In the genomic region with DNA sequence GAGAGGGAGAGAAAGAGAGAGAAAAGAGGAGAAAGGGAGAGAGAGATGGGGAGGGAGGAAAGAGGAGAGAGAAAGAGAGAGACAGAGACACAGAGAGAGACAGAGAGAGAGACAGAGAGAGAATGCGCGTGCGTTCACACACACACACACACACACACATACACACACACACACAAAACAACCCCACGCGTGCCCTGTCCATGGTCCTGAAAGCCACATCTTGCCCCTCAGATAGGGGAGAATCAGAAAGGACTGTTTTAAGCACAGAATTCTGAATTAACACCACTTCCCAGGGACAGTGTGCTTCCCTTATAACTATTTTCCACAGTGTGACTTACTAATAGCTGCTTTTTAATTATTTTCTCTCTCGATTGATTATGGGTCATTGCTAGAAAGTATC, we compare ENCODE assay signal across 14 mouse cellular contexts.
DNase-seq lines count a peak whose midpoint lies in the region; ATAC-seq and TF ChIP-seq lines count a peak whose summit lies in the region.
"Had no signal": no experiment of that assay in that cellular context is flagged by ENCODE, and none has a peak within 500 bp of the region (broad histone marks: within the 10 kb centered on the region; RNA-seq: fewer than 3 reads in every experiment).

No protein-coding gene starts in this region.

- no peaks in the 10 kb centered on the region for H3K27me3 ChIP-seq in forebrain, embryonic 11.5 days (ENCODE audit: control insufficient read depth, insufficient read depth, low read length)
- H3K27me3 ChIP-seq in forebrain, postnatal 0 days (ENCODE audit: insufficient read depth, low read length) = no peaks in the 10 kb centered on the region
- no peaks in the 10 kb centered on the region for H3K27me3 ChIP-seq in limb, embryonic 14.5 days (ENCODE audit: control insufficient read depth, insufficient read depth, low read length)
- H3K27me3 ChIP-seq: limb, embryonic 13.5 days had no signal

- no peak for ATAC-seq in forebrain, embryonic 11.5 days (replicated peaks; ENCODE audit: low FRiP score)
- no peak for ATAC-seq in forebrain, postnatal 0 days
- no peak for ATAC-seq in limb, embryonic 14.5 days (ENCODE audit: low FRiP score, low read depth)

- H3K9ac ChIP-seq in forebrain, embryonic 11.5 days (ENCODE audit: low read length) = no peak overlapping the region
- H3K9ac ChIP-seq in forebrain, postnatal 0 days = no peak overlapping the region
- H3K9ac ChIP-seq in limb, embryonic 14.5 days (ENCODE audit: low read depth, low read length, severe bottlenecking) = no peak overlapping the region
- H3K9ac ChIP-seq: hindbrain, embryonic 14.5 days; limb, embryonic 13.5 days had no signal

- H3K36me3 ChIP-seq in forebrain, embryonic 11.5 days (ENCODE audit: control insufficient read depth, insufficient read depth, low read length) = no peaks in the 10 kb centered on the region
- no peaks in the 10 kb centered on the region for H3K36me3 ChIP-seq in forebrain, postnatal 0 days (ENCODE audit: insufficient read depth)
- no peaks in the 10 kb centered on the region for H3K36me3 ChIP-seq in limb, embryonic 14.5 days (ENCODE audit: control insufficient read depth, insufficient read depth, low read length)
- H3K36me3 ChIP-seq: forebrain, embryonic 10.5 days; limb, embryonic 13.5 days; midbrain, embryonic 10.5 days had no signal

- H3K4me1 ChIP-seq in forebrain, embryonic 11.5 days (replicated peaks; ENCODE audit: control insufficient read depth, insufficient read depth, low read length) = peaks cover 5% of the 10 kb centered on the region
- H3K4me1 ChIP-seq in forebrain, postnatal 0 days (ENCODE audit: insufficient read depth) = 0 out of 2 replicates have a peak, but pooled peaks cover 3% of the 10 kb centered on the region
- H3K4me1 ChIP-seq in limb, embryonic 14.5 days (ENCODE audit: control insufficient read depth, insufficient read depth, low read length) = no peaks in the 10 kb centered on the region
- H3K4me1 ChIP-seq: limb, embryonic 13.5 days had no signal

- TF ChIP-seq POLR2A in limb, embryonic 14.5 days (IDR thresholded peaks at IDR 0.05; ENCODE audit: borderline replicate concordance, extremely low read depth, insufficient read depth, insufficient read length) = no peak

- WGBS in forebrain, embryonic 11.5 days = 66% methylated on average over 6 of the region's 6 CpGs
- 64% methylated on average over 6 of the region's 6 CpGs for WGBS in forebrain, postnatal 0 days
- 47% methylated on average over 6 of the region's 6 CpGs for WGBS in limb, embryonic 14.5 days

- intact Hi-C loops in left cerebral cortex, postnatal 36 days (cut with DNase I) = no loop called here

- no peak overlapping the region for H3K27ac ChIP-seq in forebrain, embryonic 11.5 days (ENCODE audit: low read depth, low read length)
- H3K27ac ChIP-seq in forebrain, postnatal 0 days (ENCODE audit: low read depth, low read length) = no peak overlapping the region
- H3K27ac ChIP-seq in limb, embryonic 14.5 days (replicated peaks; ENCODE audit: low read depth, low read length) = no peak overlapping the region
- H3K27ac ChIP-seq: forebrain, embryonic 10.5 days; hindbrain, embryonic 14.5 days; limb, embryonic 13.5 days; midbrain, embryonic 10.5 days had no signal

- no peak overlapping the region for H3K4me2 ChIP-seq in forebrain, embryonic 11.5 days (ENCODE audit: low read depth, low read length, severe bottlenecking)
- no peak overlapping the region for H3K4me2 ChIP-seq in forebrain, postnatal 0 days (ENCODE audit: low read depth)
- no peak overlapping the region for H3K4me2 ChIP-seq in limb, embryonic 14.5 days (replicated peaks; ENCODE audit: low read depth, low read length, severe bottlenecking)
- H3K4me2 ChIP-seq: hindbrain, embryonic 14.5 days; limb, embryonic 13.5 days had no signal

- peak; percentile 64 for DNase-seq in forebrain, embryonic 11.5 days (ENCODE audit: low spot score)
- DNase-seq in forebrain, postnatal 0 days = no peak
- DNase-seq in lung, postnatal 14 days = peak; percentile 22
- no peak for DNase-seq in lung, postnatal 25 days (ENCODE audit: low spot score)
- DNase-seq in adipocyte (ENCODE audit: low spot score) (peak; percentile 6), MN1 (ENCODE audit: low spot score) (no peak)
- peak; percentile 27 for DNase-seq in limb, embryonic 14.5 days (ENCODE audit: low spot score)
- DNase-seq in left cerebral cortex, postnatal 36 days (ENCODE audit: low spot score in 2 of 2) = no peak
- DNase-seq: cerebellum, adult 8-10 months; heart, adult 11 months had no signal

- no peak overlapping the region for H3K4me3 ChIP-seq in forebrain, embryonic 11.5 days (ENCODE audit: low read depth, low read length)
- H3K4me3 ChIP-seq in forebrain, postnatal 0 days (ENCODE audit: low read depth, low read length) = no peak overlapping the region
- H3K4me3 ChIP-seq in limb, embryonic 14.5 days (replicated peaks; ENCODE audit: low read length) = no peak overlapping the region
- H3K4me3 ChIP-seq: forebrain, embryonic 10.5 days; limb, embryonic 13.5 days; midbrain, embryonic 10.5 days had no signal

- TF ChIP-seq CTCF in forebrain, postnatal 0 days (IDR thresholded peaks at IDR 0.05; ENCODE audit: low read depth) = no peak

- no peaks in the 10 kb centered on the region for H3K9me3 ChIP-seq in forebrain, embryonic 11.5 days (ENCODE audit: control insufficient read depth, low read length)
- H3K9me3 ChIP-seq in forebrain, postnatal 0 days (ENCODE audit: low read length) = no peaks in the 10 kb centered on the region
- H3K9me3 ChIP-seq in limb, embryonic 14.5 days (ENCODE audit: control insufficient read depth, low read length) = no peaks in the 10 kb centered on the region
- H3K9me3 ChIP-seq: forebrain, embryonic 10.5 days; limb, embryonic 13.5 days; midbrain, embryonic 10.5 days had no signal

Comparison
In these comparisons a context has a peak if more than half of its experiments do, and no peak if none do; other contexts are left out.
1. DNase-seq: peak in forebrain, embryonic 11.5 days (single experiment), lung, postnatal 14 days (single experiment), adipocyte (single experiment) and limb, embryonic 14.5 days (single experiment); none in forebrain, postnatal 0 days (single experiment), lung, postnatal 25 days (single experiment), MN1 (single experiment) and left cerebral cortex, postnatal 36 days (0 of 2).